Mouse (Mus musculus) midbrain, postnatal 0 days (tissue): ENCODE measurements around the gene Pcbp2. TPM values are rescaled to one million over a fixed set of nuclear protein-coding genes. Genes with fewer than 3 reads are reported as not detected.

Experiments used
- ATAC-seq: fragments of 200-750 bp; cut with Nextera tagmentation; 2 replicates; pipeline ENCODE4 v1.8.0; 2017; ENCODE audit warnings: moderate number of reproducible peaks, mild to moderate bottlenecking, moderate TSS enrichment, moderate library complexity; ENCODE audit not compliant: low FRiP score
- DNase-seq: peaks from one replicate; pipeline ENCODE4 v3.0.0-alpha.2; 2015; ENCODE audit warnings: low spot score
- H3K27ac ChIP-seq: fragments of 300-500 bp; sonication (generic); 2 replicates; pipeline ENCODE4 v1.5.1; 2014; ENCODE audit warnings: low read depth, mild to moderate bottlenecking, low read length, mixed read lengths
- H3K27me3 ChIP-seq: fragments of 300-500 bp; sonication (generic); 2 replicates; pipeline ENCODE4 v1.6.1; 2014; ENCODE audit warnings: low read length, control low read depth, mixed read lengths; ENCODE audit not compliant: insufficient read depth
- H3K36me3 ChIP-seq: fragments of 300-500 bp; sonication (generic); 2 replicates; pipeline ENCODE4 v1.6.1; 2014; ENCODE audit warnings: low read length, control low read depth, mixed read lengths; ENCODE audit not compliant: insufficient read depth
- H3K4me1 ChIP-seq: fragments of 300-500 bp; sonication (generic); 2 replicates; pipeline ENCODE4 v1.6.1; 2014; ENCODE audit warnings: mild to moderate bottlenecking, control low read depth, antibody characterized with exemption, low read length, mixed read lengths; ENCODE audit not compliant: insufficient read depth
- H3K4me2 ChIP-seq: fragments of 300-500 bp; sonication (generic); 2 replicates; pipeline ENCODE4 v1.6.1; 2014; ENCODE audit warnings: low read depth, mild to moderate bottlenecking, low read length, mixed read lengths; ENCODE audit not compliant: poor library complexity, severe bottlenecking
- H3K4me3 ChIP-seq: fragments of 300-500 bp; sonication (generic); 2 replicates; pipeline ENCODE4 v1.5.1; 2014; ENCODE audit warnings: low read depth, mild to moderate bottlenecking, low read length, moderate library complexity
- H3K9ac ChIP-seq: fragments of 300-500 bp; sonication (generic); replicated peaks from 2 replicates; pipeline ENCODE4 v1.6.1; 2014; ENCODE audit warnings: mild to moderate bottlenecking, low read length, moderate library complexity, mixed read lengths; ENCODE audit not compliant: poor library complexity, severe bottlenecking
- H3K9me3 ChIP-seq: fragments of 300-500 bp; sonication (generic); 2 replicates; pipeline ENCODE4 v1.6.1; 2016; ENCODE audit warnings: low read length, control low read depth
- CTCF ChIP-seq: IDR thresholded peaks from 2 replicates; pipeline ENCODE4 v1.5.1; 2016; ENCODE audit warnings: antibody characterized with exemption, mild to moderate bottlenecking
- WGBS: fragments of 180-500 bp; shearing (Covaris S2); extraction: QIAGEN DNeasy Blood & Tissue Kit; methylation state at CpG from one replicate; pipeline ENCODE4 v1.1.7; 2014; 5-methylcytosine and 5-hydroxymethylcytosine counted together
- polyA plus RNA-seq: library from polyadenylated mRNA; unstranded; fragments of >200 nt; fragmentation: Nextera tagmentation; extraction: Ambion mirVana; gene quantifications from 2 replicates; pipeline ENCODE4 v1.2.1, GENCODE M21; 2015
- total RNA-seq: library from RNA; depleted of rRNA; stranded (reverse); fragments of >200 nt; gene quantifications from 2 replicates; pipeline ENCODE4 v1.2.3, GENCODE M21; 2014

The Pcbp2 gene
- total and polyA plus RNA-seq, 2 experiments from 2014 or later: 103 to 150 TPM

- no peaks in the 10 kb centered on the region for H3K9me3 ChIP-seq
- TF ChIP-seq CTCF: peak; percentile 20; the same call in 1 of the 2 replicates
- peaks cover 21% of the 10 kb centered on the region for H3K4me1 ChIP-seq
- H3K27ac ChIP-seq: peak overlapping the region; percentile 97
- ATAC-seq (peak; percentile 96), DNase-seq (peak; percentile 95)
- peaks cover 8% of the 10 kb centered on the region; the same call in 1 of the 2 replicates for H3K36me3 ChIP-seq
- peak overlapping the region; percentile 82 for H3K9ac ChIP-seq
- peak overlapping the region; percentile 75 for H3K4me2 ChIP-seq
- peak overlapping the region; percentile 64 for H3K4me3 ChIP-seq
- 1% methylated on average over 33 of the region's 34 CpGs for WGBS
- H3K27me3 ChIP-seq: no peaks in the 10 kb centered on the region
Observed at GRCm38 (mm10) chr15:102510590-102511284, 40.4 kb downstream of the Pcbp2 start.

- no peak for TF ChIP-seq CTCF
- Histone ChIP-seq H3K9me3 (no peaks in the 10 kb centered on the region), H3K4me2 (peak overlapping the region; percentile 75), H3K36me3 (peaks cover 8% of the 10 kb centered on the region; the same call in 1 of the 2 replicates), H3K4me3 (peak overlapping the region; percentile 64; the same call in 1 of the 2 replicates), H3K4me1 (peaks cover 22% of the 10 kb centered on the region), H3K27me3 (no peaks in the 10 kb centered on the region), H3K9ac (peak overlapping the region; percentile 82; the same call in 1 of the 2 replicates), H3K27ac (peak overlapping the region; percentile 97)
- DNase-seq (peak; percentile 26), ATAC-seq (no peak)
- WGBS: 6% methylated on average over 6 of the region's 6 CpGs
Observed at GRCm38 (mm10) chr15:102511285-102511833, 41.0 kb downstream of the Pcbp2 start.

GRCm38 (mm10) chr15:102512010-102512409, 41.7 kb downstream of the Pcbp2 start:
- Histone ChIP-seq H3K4me3 (no peak overlapping the region), H3K27ac (peak overlapping the region; percentile 97), H3K9ac (peak overlapping the region; percentile 82), H3K9me3 (no peaks in the 10 kb centered on the region), H3K27me3 (no peaks in the 10 kb centered on the region), H3K36me3 (peaks cover 8% of the 10 kb centered on the region; the same call in 1 of the 2 replicates), H3K4me1 (peaks cover 22% of the 10 kb centered on the region), H3K4me2 (peak overlapping the region; percentile 75)
- WGBS: 17% methylated on average over 5 of the region's 5 CpGs
- no peak for DNase-seq
- TF ChIP-seq CTCF: no peak
- ATAC-seq: no peak

- Histone ChIP-seq H3K9me3 (no peaks in the 10 kb centered on the region), H3K27ac (peak overlapping the region; percentile 97), H3K4me2 (no peak overlapping the region), H3K4me1 (peaks cover 22% of the 10 kb centered on the region), H3K27me3 (no peaks in the 10 kb centered on the region), H3K9ac (peak overlapping the region; percentile 82), H3K36me3 (peaks cover 6% of the 10 kb centered on the region; the same call in 1 of the 2 replicates), H3K4me3 (no peak overlapping the region)
- ATAC-seq (no peak), DNase-seq (no peak)
- TF ChIP-seq CTCF: no peak
Observed at GRCm38 (mm10) chr15:102512471-102512870, 42.1 kb downstream of the Pcbp2 start.

GRCm38 (mm10) chr15:102513004-102513403, 42.7 kb downstream of the Pcbp2 start:
- ATAC-seq (no peak), DNase-seq (no peak)
- Histone ChIP-seq H3K27ac (no peak overlapping the region), H3K4me1 (peaks cover 22% of the 10 kb centered on the region), H3K9me3 (no peaks in the 10 kb centered on the region), H3K9ac (no peak overlapping the region), H3K27me3 (no peaks in the 10 kb centered on the region), H3K36me3 (0 out of 2 replicates have a peak, but pooled peaks cover 3% of the 10 kb centered on the region), H3K4me3 (no peak overlapping the region), H3K4me2 (no peak overlapping the region)
- whole genome bisulfite sequencing: 83% methylated on average over 3 of the region's 3 CpGs
- no peak for TF ChIP-seq CTCF

DNA sequence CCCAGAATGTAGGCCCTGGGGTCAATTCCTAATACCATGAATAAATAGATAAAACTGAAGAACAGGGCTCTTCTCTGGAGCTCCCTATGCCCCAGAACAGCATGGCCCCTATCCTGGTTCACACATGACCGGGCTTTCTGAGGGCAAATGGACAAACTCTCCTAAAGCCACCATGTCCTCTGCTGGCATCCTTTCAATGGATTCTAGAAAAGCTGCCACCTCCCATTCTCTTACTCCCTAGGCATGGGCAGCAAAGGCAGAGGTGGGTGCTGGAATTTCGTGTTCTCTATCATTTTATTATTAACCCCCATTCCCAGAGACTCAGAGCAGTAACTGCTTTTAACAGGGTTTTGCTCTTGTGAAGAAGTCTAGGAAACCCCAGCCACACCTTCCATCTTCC, 44.9 kb downstream of the Pcbp2 start:
- Histone ChIP-seq H3K9ac (0 out of 2 replicates have a peak overlapping the region, but pooled peaks have one; percentile 86), H3K27me3 (no peaks in the 10 kb centered on the region), H3K4me3 (peak overlapping the region; percentile 66), H3K9me3 (no peaks in the 10 kb centered on the region), H3K36me3 (no peaks in the 10 kb centered on the region), H3K4me2 (peak overlapping the region; percentile 80), H3K27ac (no peak overlapping the region), H3K4me1 (peaks cover 28% of the 10 kb centered on the region)
- no peak for ATAC-seq
- WGBS: 86% methylated on average over 2 of the region's 2 CpGs
- no peak for DNase-seq
- no peak for TF ChIP-seq CTCF
